Mouse (Mus musculus): ENCODE measurements around the gene Gtpbp4.
"Not testable (repeated sequence)": the region's sequence is repeated elsewhere in the genome, so short reads cannot be mapped to it uniquely, and the experiment has no call there.

The Gtpbp4 gene

GRCm38 (mm10) chr13:8972369-8972768, 23.5 kb downstream of the Gtpbp4 start:
- no peak for DNase-seq (ENCODE audit: low read depth)

- no peak for DNase-seq (ENCODE audit: low read depth)
Measured at GRCm38 (mm10) chr13:8967742-8968141, 28.1 kb downstream of the Gtpbp4 start.

DNA sequence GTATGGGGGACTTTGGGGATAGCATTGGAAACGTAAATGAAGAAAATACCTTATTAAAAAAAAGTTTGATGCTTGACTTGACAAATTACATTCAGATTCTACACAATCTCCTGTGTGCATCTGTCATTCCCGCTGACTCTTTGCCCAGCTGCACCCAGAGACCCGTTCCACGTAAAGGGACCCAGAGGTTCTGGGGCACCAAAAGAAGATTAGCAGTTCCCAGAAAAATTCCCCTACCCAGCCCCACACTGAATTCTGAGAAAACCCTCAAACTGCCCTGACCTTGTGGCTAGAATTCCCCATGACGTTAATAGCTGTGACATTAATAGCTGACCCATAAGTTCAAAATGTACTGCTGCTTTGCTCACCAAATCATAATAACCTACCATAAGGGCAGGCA, 30.7 kb downstream of the Gtpbp4 start:
- DNase-seq (ENCODE audit: low read depth): no peak

DNA sequence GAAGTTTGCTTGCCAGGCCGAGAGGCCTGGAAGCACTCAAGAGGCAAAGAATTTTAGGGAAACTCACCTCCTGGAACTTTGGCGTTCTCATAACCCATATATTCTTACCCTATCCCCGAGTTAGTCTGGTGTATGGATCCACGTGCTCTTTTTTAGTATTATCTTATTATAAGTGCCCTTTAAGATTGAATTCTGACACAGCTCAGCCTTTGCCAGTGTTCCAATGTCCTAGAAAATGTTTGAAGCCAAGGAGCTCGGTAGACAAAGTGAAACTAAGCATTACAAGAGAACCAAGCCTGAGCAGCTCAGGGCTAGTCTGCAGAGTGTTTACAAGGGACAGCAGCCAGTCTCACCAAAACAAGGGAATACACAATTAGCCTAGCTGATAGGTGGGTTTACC, 33.6 kb downstream of the Gtpbp4 start:
- DNase-seq (ENCODE audit: low read depth): not testable (repeated sequence)

GRCm38 (mm10) chr13:8961128-8961888, 34.6 kb downstream of the Gtpbp4 start:
- DNase-seq (ENCODE audit: low read depth): not testable (repeated sequence)

GRCm38 (mm10) chr13:8959554-8959953, 36.3 kb downstream of the Gtpbp4 start:
- not testable (repeated sequence) for DNase-seq (ENCODE audit: low read depth)

GRCm38 (mm10) chr13:8959058-8959457, 36.8 kb downstream of the Gtpbp4 start:
- DNase-seq (ENCODE audit: low read depth): not testable (repeated sequence)

- DNase-seq (ENCODE audit: low read depth): not testable (repeated sequence)
Measured at GRCm38 (mm10) chr13:8956873-8957272, 39.0 kb downstream of the Gtpbp4 start.

GRCm38 (mm10) chr13:8955127-8955526, 40.8 kb downstream of the Gtpbp4 start:
- not testable (repeated sequence) for DNase-seq (ENCODE audit: low read depth)

- not testable (repeated sequence) for DNase-seq (ENCODE audit: low read depth)
Measured at GRCm38 (mm10) chr13:8952563-8952962, 43.3 kb downstream of the Gtpbp4 start, which contains the start of gene Idi2. Gene Idi2 (plus strand): TSS chr13:8952863.

- not testable (repeated sequence) for DNase-seq (ENCODE audit: low read depth)
Measured at GRCm38 (mm10) chr13:8948131-8948530, 47.8 kb downstream of the Gtpbp4 start, which contains the start of gene Gm9745. Gene Gm9745 (minus strand): TSS chr13:8948231.

DNA sequence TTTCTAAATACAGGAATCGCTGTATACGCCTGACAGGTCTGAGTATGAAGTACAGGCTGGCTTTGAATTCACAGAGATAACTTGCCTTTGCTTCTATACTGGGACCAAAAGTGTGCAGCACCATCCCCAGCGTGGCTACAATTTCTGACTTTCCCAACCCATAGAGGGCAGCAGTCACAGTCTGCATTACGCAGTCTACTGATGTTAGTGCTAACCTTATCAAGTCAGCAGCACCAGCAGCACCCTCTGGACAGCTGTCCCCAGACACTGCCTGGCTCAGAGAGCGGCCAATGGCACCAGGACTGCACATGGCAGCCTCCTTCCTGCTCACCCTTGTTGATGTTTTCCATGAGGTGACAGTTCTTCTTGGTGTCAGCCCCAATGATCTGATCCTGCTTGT, 52.1 kb downstream of the Gtpbp4 start:
- not testable (repeated sequence) for DNase-seq (ENCODE audit: low read depth)

GRCm38 (mm10) chr13:8941701-8942100, 54.2 kb downstream of the Gtpbp4 start:
- not testable (repeated sequence) for DNase-seq (ENCODE audit: low read depth)

- DNase-seq (ENCODE audit: low read depth): not testable (repeated sequence)
Measured at GRCm38 (mm10) chr13:8941110-8941509, 54.8 kb downstream of the Gtpbp4 start.

GRCm38 (mm10) chr13:8937611-8938140, 58.2 kb downstream of the Gtpbp4 start:
- not testable (repeated sequence) for DNase-seq (ENCODE audit: low read depth)

- no peak for DNase-seq (ENCODE audit: low read depth)
Measured at GRCm38 (mm10) chr13:8933499-8933898, 62.4 kb downstream of the Gtpbp4 start.
